Mouse (Mus musculus) embryonic stem cell, embryonic (primary cell): ENCODE measurements around the gene Hao1.

ENCODE experiments used
- CTCF ChIA-PET, 4 experiments: fragments of 300-600 bp in 2 of 4; fragments of 350-600 bp in 2 of 4; sonication (Branson Sonifier 250); formaldehyde crosslinking; loops; one replicate each; lab custom pipeline; 2022; ENCODE audit warnings: inconsistent platforms in 2 of 4; lab: Charles Lee
- POLR2A ChIA-PET, 4 experiments: fragments of 300-600 bp in 2 of 4; fragments of 350-600 bp in 2 of 4; sonication (Branson Sonifier 250); formaldehyde crosslinking; loops; one replicate each; lab custom pipeline; 2022; ENCODE audit warnings: antibody characterized with exemption in 4 of 4, inconsistent platforms in 1 of 4; lab: Charles Lee

Hao1 gene

GRCm38 (mm10) chr2:134554221-134554727 is at the start of gene Hao1:
Gene Hao1 (minus strand): TSS chr2:134554368.
- ChIA-PET CTCF (no interaction called here), POLR2A (no interaction called here)

GRCm38 (mm10) chr2:134591081-134591694 is 37.0 kb upstream of the Hao1 start:
- CTCF ChIA-PET = no interaction called here
- POLR2A ChIA-PET = no interaction called here

GRCm38 (mm10) chr2:134585243-134585642 is 31.1 kb upstream of the Hao1 start:
- POLR2A ChIA-PET = no interaction called here
- CTCF ChIA-PET = no interaction called here

- ChIA-PET CTCF (no interaction called here), POLR2A (no interaction called here)
Measured at GRCm38 (mm10) chr2:134559422-134559821, 5.3 kb upstream of the Hao1 start.

- POLR2A ChIA-PET = no interaction called here
- CTCF ChIA-PET = no interaction called here
Measured at GRCm38 (mm10) chr2:134552358-134552757, 1.8 kb downstream of the Hao1 start.

- CTCF ChIA-PET = interaction anchor here in 1 of 4 experiments (0.8 kb wide), 1 partner anchor 44 kb away, joined by 3 read pairs; no protein-coding TSS in a partner anchor
- POLR2A ChIA-PET = no interaction called here
Measured at GRCm38 (mm10) chr2:134549770-134550169, 4.4 kb downstream of the Hao1 start.

GRCm38 (mm10) chr2:134545116-134545515 is 9.1 kb downstream of the Hao1 start:
- ChIA-PET POLR2A (no interaction called here), CTCF (no interaction called here)

- CTCF ChIA-PET = no interaction called here
- POLR2A ChIA-PET = no interaction called here
Measured at GRCm38 (mm10) chr2:134544321-134545065, 9.7 kb downstream of the Hao1 start.

GRCm38 (mm10) chr2:134543501-134543900 is 10.7 kb downstream of the Hao1 start:
- POLR2A ChIA-PET = interaction anchor here in 1 of 4 experiments (0.7 kb wide), 1 partner anchor 49 kb away, joined by 3 read pairs; no protein-coding TSS in a partner anchor
- CTCF ChIA-PET = interaction anchor here in 1 of 4 experiments (0.6 kb wide), 1 partner anchor 283 kb away, joined by 3 read pairs; no protein-coding TSS in a partner anchor

GRCm38 (mm10) chr2:134541019-134541418 is 13.1 kb downstream of the Hao1 start:
- CTCF ChIA-PET = interaction anchor here in 1 of 4 experiments (0.6 to 0.7 kb wide), 2 partner anchors 508 to 1559 kb away, joined by 3 to 4 read pairs; no protein-coding TSS in a partner anchor
- POLR2A ChIA-PET = interaction anchor here in 1 of 4 experiments (1.0 kb wide), 1 partner anchor 101 kb away, joined by 14 read pairs; no protein-coding TSS in a partner anchor

GRCm38 (mm10) chr2:134538451-134538850 is 15.7 kb downstream of the Hao1 start:
- ChIA-PET POLR2A (no interaction called here), CTCF (no interaction called here)

GRCm38 (mm10) chr2:134528122-134528810 is 25.9 kb downstream of the Hao1 start:
- CTCF ChIA-PET = no interaction called here
- POLR2A ChIA-PET = no interaction called here

GRCm38 (mm10) chr2:134527419-134528114 is 26.6 kb downstream of the Hao1 start:
- CTCF ChIA-PET = interaction anchor here in 1 of 4 experiments (0.6 kb wide), 1 partner anchor 274 kb away, joined by 4 read pairs; no protein-coding TSS in a partner anchor
- POLR2A ChIA-PET = no interaction called here

- POLR2A ChIA-PET = no interaction called here
- CTCF ChIA-PET = no interaction called here
Measured at GRCm38 (mm10) chr2:134518042-134518441, 36.1 kb downstream of the Hao1 start.

GRCm38 (mm10) chr2:134499777-134500176 is 54.4 kb downstream of the Hao1 start:
- ChIA-PET POLR2A (no interaction called here), CTCF (no interaction called here)

GRCm38 (mm10) chr2:134498450-134498849 is 55.7 kb downstream of the Hao1 start:
- CTCF ChIA-PET = no interaction called here
- POLR2A ChIA-PET = interaction anchor here in 1 of 4 experiments (0.6 kb wide), 1 partner anchor 325 kb away, joined by 6 read pairs; no protein-coding TSS in a partner anchor

GRCm38 (mm10) chr2:134488671-134489070 is 65.5 kb downstream of the Hao1 start:
- ChIA-PET POLR2A (no interaction called here), CTCF (no interaction called here)

GRCm38 (mm10) chr2:134486055-134486834 is 67.9 kb downstream of the Hao1 start:
- CTCF ChIA-PET = interaction anchor here in 1 of 4 experiments (0.7 kb wide), 1 partner anchor 106 kb away, joined by 3 read pairs; no protein-coding TSS in a partner anchor
- POLR2A ChIA-PET = no interaction called here
